Mouse (Mus musculus) brain, embryonic 14.5 days (tissue): ENCODE data around the gene Thbs2.

Experiments used
- CTCF ChIP-seq: fragments of 200-500 bp; IDR thresholded peaks from 2 replicates; pipeline ENCODE4 v1.5.1; 2012; ENCODE audit warnings: inconsistent platforms, mild to moderate bottlenecking, moderate library complexity, borderline replicate concordance; ENCODE audit not compliant: insufficient read depth, insufficient read length; ENCODE audit errors: extremely low read depth
- POLR2A ChIP-seq: fragments of 200-500 bp; IDR thresholded peaks from 2 replicates; pipeline ENCODE4 v1.6.1; 2012; ENCODE audit warnings: mild to moderate bottlenecking, inconsistent platforms, borderline replicate concordance; ENCODE audit not compliant: poor library complexity, insufficient read depth, insufficient read length, severe bottlenecking; ENCODE audit errors: extremely low read depth

- TF ChIP-seq CTCF (no peak), POLR2A (no peak)
Measured at GRCm38 (mm10) chr17:14733941-14734340, 39.9 kb upstream of the Thbs2 start.
